Mouse (Mus musculus) liver, embryonic 14.5 days (tissue): ENCODE results near the gene Peli1.

Source experiments
- CTCF ChIP-seq: IDR thresholded peaks from 2 replicates; pipeline ENCODE4 v1.5.1; 2016; ENCODE audit warnings: antibody characterized with exemption, low read depth, control low read depth
- EP300 ChIP-seq: IDR thresholded peaks from 2 replicates; pipeline ENCODE4 v1.6.1; 2016; ENCODE audit warnings: antibody characterized with exemption, low read depth

DNA sequence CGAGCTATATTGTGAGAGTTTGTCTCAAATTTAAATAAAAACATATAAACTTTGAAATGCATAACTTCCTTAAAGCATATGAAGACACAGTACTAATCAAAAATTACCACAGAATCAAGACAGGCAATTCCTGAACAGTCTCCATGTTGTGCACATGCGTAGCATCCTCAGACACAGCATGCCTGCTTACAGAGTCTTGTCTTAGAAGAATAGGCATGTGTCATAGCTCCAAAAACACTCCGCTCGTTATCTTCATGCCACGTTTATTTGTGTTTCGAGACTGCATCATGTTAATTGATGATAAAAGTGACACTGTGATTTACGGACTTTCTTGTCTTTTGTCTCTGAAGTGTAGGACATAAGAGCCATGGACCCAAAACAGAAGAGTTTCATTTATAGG, 84.0 kb downstream of the Peli1 start:
- TF ChIP-seq CTCF (no peak), EP300 (no peak)
